Mouse (Mus musculus) erythroblast, embryonic 14.5 days (primary cell): ENCODE data around the gene Cys1. TPM values are rescaled to one million over a fixed set of nuclear protein-coding genes. Genes with fewer than 3 reads are reported as not detected.
"Not testable (repeated sequence)": the region's sequence is repeated elsewhere in the genome, so short reads cannot be mapped to it uniquely, and the experiment has no call there.

Source experiments
- H3K27me3 ChIP-seq: 2 replicates; pipeline ENCODE4 v1.6.1; 2012; ENCODE audit warnings: inconsistent platforms; ENCODE audit not compliant: control insufficient read depth
- H3K36me3 ChIP-seq: 2 replicates; pipeline ENCODE4 v1.6.1; 2012; ENCODE audit warnings: mild to moderate bottlenecking, inconsistent platforms; ENCODE audit not compliant: control insufficient read depth
- H3K4me1 ChIP-seq: 2 replicates; pipeline ENCODE4 v1.6.1; 2012; ENCODE audit warnings: inconsistent platforms; ENCODE audit not compliant: control insufficient read depth
- H3K4me3 ChIP-seq: replicated peaks from 2 replicates; pipeline ENCODE3; 2012; ENCODE audit warnings: moderate library complexity, mild to moderate bottlenecking, inconsistent platforms
- H3K9me3 ChIP-seq: 2 replicates; pipeline ENCODE4 v1.6.1; 2012; ENCODE audit warnings: low read length, inconsistent platforms, mixed read lengths; ENCODE audit not compliant: control insufficient read depth
- GATA1 ChIP-seq: IDR thresholded peaks from 2 replicates; pipeline ENCODE4 v1.6.1; 2012; ENCODE audit warnings: low read length, inconsistent platforms, mixed read lengths
- TAL1 ChIP-seq: IDR thresholded peaks from 3 replicates; pipeline ENCODE4 v1.6.1; 2012; ENCODE audit warnings: low read length, inconsistent platforms, mixed read lengths
- polyA plus RNA-seq: library from polyadenylated mRNA; stranded (reverse); fragments of >175 nt; gene quantifications from 2 replicates; pipeline ENCODE4 v1.2.3, GENCODE M21; 2012

Cys1 gene
- polyA plus RNA-seq, 1 experiment: not detected

- H3K4me1 ChIP-seq: peaks cover 57% of the 10 kb centered on the region
Observed at GRCm38 (mm10) chr12:24709831-24710508, 28.4 kb upstream of the Cys1 start.

GRCm38 (mm10) chr12:24709409-24709808 lies 27.8 kb upstream of the Cys1 start:
- peaks cover 61% of the 10 kb centered on the region for H3K4me1 ChIP-seq
- H3K27me3 ChIP-seq: no peaks in the 10 kb centered on the region
- H3K36me3 ChIP-seq: peaks cover 77% of the 10 kb centered on the region
- no peaks in the 10 kb centered on the region for H3K9me3 ChIP-seq
- H3K4me3 ChIP-seq: peak overlapping the region; percentile 100
- TF ChIP-seq TAL1 (no peak), GATA1 (no peak)

More at GRCm38 (mm10) chr12:24709831-24710508, 28.4 kb upstream of the Cys1 start:
- peak overlapping the region; percentile 100 for H3K4me3 ChIP-seq
- peaks cover 80% of the 10 kb centered on the region for H3K36me3 ChIP-seq
- H3K9me3 ChIP-seq: no peaks in the 10 kb centered on the region
- TF ChIP-seq TAL1: no peak
- no peak for TF ChIP-seq GATA1
- H3K27me3 ChIP-seq: no peaks in the 10 kb centered on the region

GRCm38 (mm10) chr12:24708824-24709218 lies 27.2 kb upstream of the Cys1 start:
- TF ChIP-seq TAL1: no peak
- no peak for TF ChIP-seq GATA1
- Histone ChIP-seq H3K36me3 (peaks cover 77% of the 10 kb centered on the region), H3K27me3 (no peaks in the 10 kb centered on the region), H3K4me1 (peaks cover 66% of the 10 kb centered on the region), H3K9me3 (no peaks in the 10 kb centered on the region), H3K4me3 (peak overlapping the region; percentile 100)

- peaks cover 71% of the 10 kb centered on the region for H3K4me1 ChIP-seq
- H3K9me3 ChIP-seq: no peaks in the 10 kb centered on the region
- H3K4me3 ChIP-seq: peak within 1 kb of the TSS; percentile 100
- TF ChIP-seq TAL1 (no peak), GATA1 (no peak)
- H3K36me3 ChIP-seq: peaks cover 77% of the 10 kb centered on the region
- H3K27me3 ChIP-seq: no peaks in the 10 kb centered on the region
Observed at GRCm38 (mm10) chr12:24707954-24708823, 26.6 kb upstream of the Cys1 start, which contains the start of gene Rrm2. Rrm2 (plus strand) TSS chr12:24708241.

- Histone ChIP-seq H3K27me3 (no peaks in the 10 kb centered on the region), H3K9me3 (no peaks in the 10 kb centered on the region), H3K36me3 (peaks cover 77% of the 10 kb centered on the region), H3K4me3 (peak overlapping the region; percentile 100), H3K4me1 (peaks cover 72% of the 10 kb centered on the region)
- TF ChIP-seq GATA1 (no peak), TAL1 (no peak)
Observed at GRCm38 (mm10) chr12:24707480-24707802, 25.8 kb upstream of the Cys1 start.

- H3K4me1 ChIP-seq: peaks cover 72% of the 10 kb centered on the region
- H3K27me3 ChIP-seq: no peaks in the 10 kb centered on the region
- H3K4me3 ChIP-seq: peak overlapping the region; percentile 100
- H3K9me3 ChIP-seq: no peaks in the 10 kb centered on the region
- H3K36me3 ChIP-seq: peaks cover 73% of the 10 kb centered on the region
- no peak for TF ChIP-seq TAL1
- TF ChIP-seq GATA1: no peak
Observed at GRCm38 (mm10) chr12:24706764-24707479, 25.3 kb upstream of the Cys1 start.

GRCm38 (mm10) chr12:24705502-24706263 lies 24.1 kb upstream of the Cys1 start:
- Histone ChIP-seq H3K9me3 (no peaks in the 10 kb centered on the region), H3K36me3 (peaks cover 60% of the 10 kb centered on the region), H3K4me3 (peak overlapping the region; percentile 100), H3K4me1 (peaks cover 66% of the 10 kb centered on the region), H3K27me3 (no peaks in the 10 kb centered on the region)
- TF ChIP-seq TAL1 (no peak), GATA1 (no peak)

GRCm38 (mm10) chr12:24703013-24703412 lies 21.4 kb upstream of the Cys1 start:
- H3K27me3 ChIP-seq: peaks cover 4% of the 10 kb centered on the region; the same call in 1 of the 2 replicates
- peaks cover 54% of the 10 kb centered on the region for H3K4me1 ChIP-seq
- peak; percentile 64 for TF ChIP-seq TAL1
- TF ChIP-seq GATA1: peak; percentile 74
- H3K9me3 ChIP-seq: no peaks in the 10 kb centered on the region
- H3K36me3 ChIP-seq: peaks cover 34% of the 10 kb centered on the region
- H3K4me3 ChIP-seq: peak overlapping the region; percentile 15

GRCm38 (mm10) chr12:24701621-24702020 lies 20.0 kb upstream of the Cys1 start:
- H3K4me3 ChIP-seq, H3K9me3 ChIP-seq, H3K27me3 ChIP-seq: not testable (repeated sequence)
- H3K36me3 ChIP-seq: peaks cover 34% of the 10 kb centered on the region
- H3K4me1 ChIP-seq: peaks cover 56% of the 10 kb centered on the region
